Mouse (Mus musculus) left cerebral cortex, postnatal 25 days (tissue): ENCODE data around the gene Sf3b4. TPM values are rescaled to one million over a fixed set of nuclear protein-coding genes. Genes with fewer than 3 reads are reported as not detected.

Experiments used
- DNase-seq, 2 experiments: peaks; one replicate each; pipeline ENCODE4 v3.0.0; 2022; ENCODE audit warnings: low spot score in 2 of 2, mixed read lengths in 1 of 2
- intact Hi-C: fragments of 180-260 bp; cut with DNase I; formaldehyde crosslinking; loops from one replicate; pipeline ENCODE4 v1.15.1; 2025
- total RNA-seq, 2 experiments: library from RNA; stranded (reverse); gene quantifications; 2 replicates each; pipeline ENCODE4 v1.2.3; 2021

Sf3b4 gene
- 10 to 100 TPM; 39.6 to 43.4 TPM for total RNA-seq

DNA sequence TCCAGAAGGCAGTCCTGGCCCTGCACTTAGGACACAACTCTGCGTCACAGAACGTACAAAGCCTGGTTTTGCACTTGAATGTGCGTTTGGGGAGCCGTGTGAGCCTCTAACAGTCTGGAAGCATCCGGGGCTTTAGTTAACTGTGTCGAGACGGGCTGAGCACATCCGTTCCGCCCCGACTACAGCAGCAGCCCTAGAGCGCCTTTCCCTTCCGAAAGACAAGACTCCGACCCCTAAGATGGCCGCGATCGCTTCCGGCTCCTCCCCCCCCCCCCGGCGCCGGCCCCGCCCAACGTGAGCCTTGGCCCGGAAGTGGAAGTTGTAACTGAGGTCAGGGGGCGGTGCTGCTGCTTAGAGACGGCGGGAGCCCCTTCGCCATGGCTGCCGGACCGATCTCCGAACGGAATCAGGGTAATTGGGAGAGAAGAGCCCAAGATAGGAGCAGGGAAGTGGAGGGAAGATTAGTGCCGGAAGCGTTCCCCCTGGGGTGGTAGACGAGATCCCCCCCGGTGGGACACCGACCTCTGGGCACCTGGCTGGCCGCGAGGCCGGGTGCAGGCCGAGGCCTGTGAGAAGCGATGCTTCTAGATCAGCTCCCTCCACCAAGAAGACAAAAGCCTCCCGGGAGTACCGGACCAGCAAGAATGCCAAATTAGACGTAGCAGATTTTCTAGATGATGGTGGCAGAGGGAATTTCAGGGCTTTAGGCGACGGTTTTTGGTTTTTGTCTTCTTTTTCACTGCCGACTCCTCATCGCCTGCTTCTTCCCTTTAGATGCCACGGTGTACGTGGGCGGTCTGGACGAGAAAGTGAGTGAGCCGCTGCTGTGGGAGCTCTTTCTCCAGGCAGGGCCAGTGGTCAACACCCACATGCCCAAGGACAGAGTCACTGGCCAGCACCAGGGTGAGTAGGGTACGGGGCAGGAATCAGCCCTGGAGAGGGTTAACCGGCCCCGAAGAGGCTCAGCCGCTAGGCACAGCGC lies at the start of gene Sf3b4:
TSS of gene Sf3b4 (plus strand) at position 136 of the 982 bp plus-strand sequence.
- peak; percentile 87 to 91 for DNase-seq

DNA sequence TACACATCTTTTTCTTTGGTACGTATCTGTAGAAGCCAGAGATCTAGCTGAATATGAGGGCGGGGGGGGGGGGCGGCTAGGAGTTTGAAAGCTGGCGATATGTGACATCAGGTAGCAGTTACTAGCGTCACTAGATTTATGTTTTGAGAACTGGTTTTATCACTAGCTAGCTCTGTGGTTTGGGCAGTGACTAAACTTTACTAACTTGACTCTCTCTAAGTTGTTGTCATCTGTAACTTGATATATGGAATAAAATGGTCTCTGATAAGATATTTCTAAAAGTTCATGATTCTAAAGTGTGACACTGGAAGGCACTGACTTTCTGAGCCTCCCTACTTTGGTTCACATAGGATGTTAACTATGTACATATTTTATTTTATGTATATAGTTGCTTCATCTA lies 47.9 kb upstream of the Sf3b4 start:
- intact Hi-C loops = no loop called here
- DNase-seq = no peak

More for the DNA sequence above, at the start of gene Sf3b4:
- intact Hi-C loops = loop anchor here (2.0 kb wide), 1 partner anchor 68 kb away; the partner anchor contains the start of gene Otud7b

DNA sequence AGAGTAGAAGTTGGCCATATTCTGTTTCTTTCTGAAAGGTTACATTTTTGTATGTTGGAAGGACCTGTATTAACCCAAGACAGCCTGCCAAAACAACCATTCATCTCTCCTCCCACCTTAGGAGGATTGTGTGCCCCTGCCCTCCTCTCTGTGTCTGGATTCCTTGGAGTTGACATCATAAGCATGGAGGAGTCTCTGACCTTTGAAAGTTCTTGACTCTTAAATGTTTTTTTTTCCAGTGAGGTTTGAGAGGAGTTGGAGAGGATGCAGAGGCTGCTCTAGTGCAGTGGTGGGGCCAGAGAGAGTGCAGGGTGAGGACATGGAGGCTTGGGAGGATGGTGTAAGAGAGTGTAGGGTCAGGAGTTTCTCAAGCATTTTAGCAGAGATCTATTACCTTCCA lies 44.0 kb upstream of the Sf3b4 start:
- intact Hi-C loops = no loop called here
- no peak for DNase-seq

DNA sequence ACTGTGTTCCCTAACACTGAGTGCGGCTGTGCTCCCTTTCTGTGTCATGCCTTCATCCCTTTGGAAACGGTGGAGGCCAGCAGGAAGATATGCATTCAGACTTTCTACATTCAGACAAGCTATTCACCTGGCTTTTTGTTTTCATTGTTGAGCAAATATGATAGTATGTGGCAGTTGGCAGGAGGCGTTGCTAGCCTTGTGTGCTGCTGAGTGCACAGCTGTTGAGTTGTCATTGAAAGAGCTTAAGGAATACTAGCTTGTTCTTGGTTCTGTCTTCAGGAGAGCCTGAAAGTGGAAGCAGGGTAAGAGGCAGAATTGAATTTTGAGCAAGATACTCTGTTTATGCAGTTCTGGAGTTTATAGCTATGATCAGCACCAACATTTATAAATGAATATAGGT lies 39.7 kb upstream of the Sf3b4 start:
- intact Hi-C loops = no loop called here
- DNase-seq = no peak

DNA sequence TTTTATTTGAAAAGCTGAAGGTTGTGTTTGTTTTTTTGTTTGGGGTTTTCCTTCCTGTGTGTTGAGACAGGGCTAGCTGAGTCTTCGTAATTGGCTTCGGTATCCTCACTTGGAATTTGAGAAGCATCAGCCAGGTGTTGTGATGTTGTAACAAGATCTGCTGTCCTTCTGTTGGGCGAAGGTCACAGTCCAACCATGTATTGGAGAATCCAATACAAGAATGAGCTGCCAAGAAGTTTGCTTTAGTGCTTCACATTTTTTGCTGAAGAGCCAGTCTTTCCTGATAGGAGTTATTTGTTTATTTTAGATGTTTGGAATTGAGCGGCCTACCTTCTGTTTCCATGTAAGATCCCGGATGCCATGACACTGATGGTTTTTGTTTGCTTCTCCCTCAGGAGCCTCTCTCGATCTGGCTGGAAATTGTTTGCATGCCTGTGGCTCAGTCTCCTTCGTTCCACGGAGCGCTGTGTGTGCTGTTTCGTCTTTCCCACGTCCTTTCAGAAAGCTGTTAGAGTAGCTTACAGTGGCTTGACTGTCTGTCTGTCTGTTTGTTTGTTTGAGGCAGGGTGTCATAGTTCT lies 38.7 kb upstream of the Sf3b4 start:
- intact Hi-C loops = no loop called here
- no peak for DNase-seq

DNA sequence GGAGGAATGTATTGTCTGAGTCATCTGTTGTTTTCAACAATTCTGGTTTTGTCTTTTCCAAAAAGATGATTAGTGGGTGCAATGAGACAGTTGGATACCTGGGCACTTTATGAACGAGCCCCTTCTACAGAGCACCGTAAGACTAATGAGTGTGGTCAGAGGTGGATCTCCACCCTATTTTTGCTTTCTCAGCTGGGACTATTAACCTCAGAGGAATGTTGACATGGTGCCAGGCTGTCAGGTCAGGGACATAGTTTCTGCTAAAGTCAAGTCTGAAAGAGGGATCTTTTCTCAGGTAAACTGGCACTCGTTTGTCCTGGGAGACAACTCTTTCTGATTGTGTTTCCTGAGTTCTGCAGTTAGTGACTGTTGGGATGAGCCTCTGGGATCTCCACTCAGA lies 37.1 kb upstream of the Sf3b4 start:
- intact Hi-C loops = no loop called here

DNA sequence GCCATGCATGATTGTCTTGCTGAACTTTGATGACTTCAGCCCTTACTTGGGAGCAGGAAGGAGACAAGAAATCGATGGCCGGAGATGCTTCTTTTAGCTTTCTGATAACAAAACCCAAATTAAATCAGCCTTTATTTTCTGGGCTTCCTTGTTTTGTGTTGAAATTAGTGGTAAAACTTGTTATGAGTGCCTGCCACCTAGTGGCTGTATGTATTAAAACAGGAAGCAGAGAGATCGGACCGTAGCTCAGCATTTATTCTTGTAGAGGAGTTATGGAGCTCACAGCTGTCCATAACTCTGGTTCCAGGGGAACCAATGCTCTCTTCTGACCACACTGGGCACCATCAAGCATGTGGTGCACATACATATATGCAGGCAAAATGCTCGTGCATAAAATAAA lies 24.2 kb upstream of the Sf3b4 start:
- intact Hi-C loops = loop anchor here (5.0 kb wide), 3 partner anchors 41 to 181 kb away; no protein-coding TSS in a partner anchor
- peak; percentile 75 to 81 for DNase-seq

More for the DNA sequence above, 37.1 kb upstream of the Sf3b4 start:
- DNase-seq = no peak

DNA sequence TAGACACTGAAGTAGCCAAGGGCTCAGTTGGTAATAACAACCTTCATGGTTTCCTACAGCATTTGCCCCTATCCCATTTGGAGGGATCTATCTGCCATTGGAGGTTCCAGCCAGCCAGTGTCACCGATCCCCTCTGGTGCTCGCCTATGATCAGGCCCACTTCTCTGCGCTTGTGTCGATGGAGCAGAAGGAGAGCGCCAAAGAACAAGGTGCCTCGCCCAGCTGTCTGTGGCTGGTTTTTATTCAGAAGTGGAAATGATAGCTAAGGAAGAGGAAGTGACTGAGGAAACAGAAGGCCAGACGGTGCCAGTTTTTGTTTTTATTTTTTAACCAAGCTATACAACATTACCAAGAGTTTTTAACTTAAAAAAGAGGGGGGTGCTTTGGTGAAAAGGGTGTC lies 20.3 kb upstream of the Sf3b4 start:
- DNase-seq = no peak
- intact Hi-C loops = no loop called here

DNA sequence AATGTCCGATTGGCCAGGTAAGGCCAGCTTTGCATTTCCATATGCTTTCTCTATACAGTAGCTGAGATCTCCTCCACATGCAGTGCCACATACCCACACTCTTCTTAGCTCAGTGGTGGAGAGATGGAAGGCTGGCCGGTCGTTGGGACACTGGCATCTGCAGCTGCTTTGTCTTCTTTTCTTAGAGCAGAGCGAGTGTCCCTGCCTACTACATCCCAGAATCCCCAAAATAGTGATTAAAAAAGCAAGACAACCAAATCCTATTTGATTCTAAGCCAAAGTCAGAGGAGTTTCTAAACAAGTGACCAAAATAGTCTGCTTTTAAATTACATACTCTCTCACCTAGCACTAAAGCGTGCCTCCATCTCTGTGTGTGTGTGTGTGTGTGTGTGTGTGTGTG lies 19.5 kb upstream of the Sf3b4 start:
- peak in 1 of 2 experiments; percentile 79 for DNase-seq
- intact Hi-C loops = no loop called here

DNA sequence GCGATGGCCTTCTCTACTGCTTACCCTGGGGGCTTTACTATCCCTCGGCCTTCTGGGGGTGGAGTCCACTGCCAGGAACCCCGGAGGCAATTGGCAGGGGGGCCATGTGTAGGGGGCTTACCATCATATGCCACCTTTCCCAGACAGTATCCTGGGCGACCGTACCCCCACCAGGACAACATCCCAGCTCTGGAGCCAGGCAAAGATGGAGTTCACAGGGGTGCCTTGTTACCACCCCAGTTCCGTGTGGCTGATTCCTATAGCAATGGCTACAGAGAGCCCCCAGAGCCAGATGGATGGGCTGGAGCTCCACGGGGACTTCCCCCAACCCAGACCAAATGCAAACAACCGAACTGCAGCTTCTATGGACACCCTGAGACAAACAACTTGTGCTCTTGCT lies 16.6 kb upstream of the Sf3b4 start:
- intact Hi-C loops = no loop called here
- DNase-seq = no peak

DNA sequence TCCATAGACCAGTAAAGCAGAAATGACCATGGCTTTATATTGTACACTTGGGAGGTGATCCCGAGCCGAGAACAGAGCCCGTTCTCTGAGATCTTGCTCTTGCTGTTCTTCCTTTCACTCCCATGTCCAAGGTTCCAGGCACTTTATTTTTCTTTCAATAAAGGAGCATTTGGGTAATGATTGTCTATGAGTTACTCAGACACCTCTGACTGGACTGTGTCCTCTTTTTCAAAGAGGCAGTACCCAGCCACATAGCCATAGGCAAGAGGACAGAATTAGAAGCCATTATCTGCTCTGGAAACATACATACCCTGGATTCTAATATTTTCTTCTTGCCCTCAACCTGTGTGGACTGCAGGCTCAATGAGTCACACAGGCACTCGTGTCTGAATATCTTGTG lies 12.3 kb upstream of the Sf3b4 start:
- no peak for DNase-seq
- intact Hi-C loops = no loop called here

DNA sequence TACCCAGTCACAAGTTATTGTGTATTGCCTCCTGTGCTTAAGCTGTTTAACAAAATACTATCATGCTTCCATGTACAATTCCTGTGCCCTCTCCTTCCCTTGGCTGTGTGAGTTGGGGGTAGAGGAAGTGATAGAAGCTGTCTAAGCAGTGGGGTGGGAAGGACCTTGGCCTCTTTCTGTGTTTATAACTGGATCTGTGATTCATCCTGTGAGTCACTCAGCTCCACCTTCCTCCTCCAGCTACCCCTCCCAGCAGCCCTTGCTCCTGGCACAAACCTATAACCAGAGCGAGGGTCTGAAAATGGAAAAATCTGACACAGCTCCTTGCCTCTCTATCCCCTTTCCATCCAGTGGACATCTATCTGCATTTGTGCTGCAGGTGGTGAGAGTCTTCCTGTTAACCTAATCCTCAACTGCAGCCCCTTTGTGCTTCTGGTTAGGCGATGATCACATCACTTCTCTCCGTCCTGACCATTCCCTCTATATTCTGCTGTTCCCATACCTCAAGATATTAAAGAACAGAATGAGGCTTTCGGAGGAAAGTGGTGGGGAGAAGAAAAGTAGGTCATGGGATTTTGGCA lies 11.8 kb upstream of the Sf3b4 start:
- intact Hi-C loops = no loop called here
- peak; percentile 51 to 89 for DNase-seq

DNA sequence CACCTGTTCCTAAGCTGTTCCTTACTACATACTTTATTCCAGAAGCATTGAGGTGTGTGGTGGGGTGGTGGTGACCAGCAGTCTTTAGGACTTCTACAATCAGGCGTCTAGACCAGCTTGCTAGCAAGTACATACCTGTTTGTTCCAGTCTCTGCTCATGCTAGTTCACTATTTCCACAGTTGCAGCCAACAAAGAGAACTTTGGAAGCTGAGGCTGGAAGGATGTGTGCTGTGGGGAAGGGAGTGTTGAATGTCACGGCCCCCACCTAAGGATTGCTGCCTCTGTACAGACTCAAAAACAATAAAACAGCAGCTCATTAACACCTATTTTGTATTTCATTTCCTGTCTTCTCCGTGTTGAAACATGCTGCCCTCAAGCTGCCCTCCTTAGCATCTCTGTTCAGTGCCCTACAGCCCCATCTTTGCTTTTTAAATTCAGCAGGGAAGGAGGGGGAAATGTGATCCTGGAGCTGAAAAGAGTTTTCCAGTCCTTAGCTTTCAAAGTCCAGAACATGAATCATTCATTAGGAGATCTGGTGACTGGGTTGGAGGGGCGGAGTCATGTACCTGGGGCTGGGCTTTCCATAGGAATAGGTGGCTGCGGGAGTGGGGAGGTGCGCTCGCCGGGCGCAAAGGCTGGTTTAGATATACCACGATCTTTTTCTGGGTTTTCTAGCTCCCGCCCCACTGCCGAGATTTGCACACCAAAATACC lies 11.2 kb upstream of the Sf3b4 start:
- peak in 1 of 2 experiments; percentile 89 for DNase-seq
- intact Hi-C loops = no loop called here

DNA sequence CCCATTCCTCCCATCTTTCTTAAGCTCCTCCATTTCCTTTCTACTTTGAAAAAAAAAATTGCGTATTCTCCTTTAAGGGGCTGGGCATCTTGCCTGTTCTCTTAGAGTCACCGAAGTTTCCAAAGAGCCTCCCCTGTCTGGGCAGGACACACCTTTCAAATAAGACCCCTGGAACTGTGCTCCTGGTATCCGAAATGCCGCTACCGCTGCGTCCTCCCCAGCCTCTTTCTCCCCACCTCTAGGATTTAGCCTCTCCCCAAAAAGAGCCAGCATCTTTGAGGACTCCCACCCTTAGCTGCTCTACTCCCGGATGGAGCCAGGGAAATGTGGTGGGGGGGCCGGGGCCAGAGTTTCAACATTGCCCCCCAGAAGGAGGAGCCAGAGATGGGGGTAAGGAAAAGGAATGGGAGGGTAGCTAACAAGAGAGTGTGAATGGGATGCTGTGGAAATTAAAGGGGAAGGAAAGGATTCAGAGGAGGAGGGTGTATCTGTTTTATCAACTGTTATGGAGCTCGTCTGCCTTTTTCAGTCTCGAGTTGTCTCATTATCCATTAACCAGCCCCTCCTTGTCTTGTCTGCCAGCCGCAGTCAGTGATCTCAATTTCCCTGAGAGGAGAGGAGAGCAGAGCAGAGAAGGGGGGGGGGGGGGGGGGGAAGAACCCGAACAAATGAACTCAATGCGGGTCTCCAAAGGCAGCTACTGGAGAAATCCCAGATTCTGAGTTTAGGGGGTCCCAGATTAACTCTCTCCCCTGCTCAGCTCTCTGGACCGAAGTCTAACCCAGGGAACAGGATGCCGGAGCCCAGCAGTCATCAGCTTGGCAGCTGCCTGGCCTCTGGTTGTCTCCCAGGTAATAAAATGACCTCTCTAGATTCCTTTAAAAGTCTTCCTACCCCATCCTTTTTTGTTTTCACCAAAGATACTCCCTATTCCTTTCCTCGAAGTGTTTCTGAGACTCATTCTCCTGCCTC lies 10.0 kb upstream of the Sf3b4 start, which contains the start of gene Mtmr11:
TSS of gene Mtmr11 (plus strand) at position 136 of the 972 bp plus-strand sequence.
- intact Hi-C loops = no loop called here
- peak in 1 of 2 experiments; percentile 51 for DNase-seq

DNA sequence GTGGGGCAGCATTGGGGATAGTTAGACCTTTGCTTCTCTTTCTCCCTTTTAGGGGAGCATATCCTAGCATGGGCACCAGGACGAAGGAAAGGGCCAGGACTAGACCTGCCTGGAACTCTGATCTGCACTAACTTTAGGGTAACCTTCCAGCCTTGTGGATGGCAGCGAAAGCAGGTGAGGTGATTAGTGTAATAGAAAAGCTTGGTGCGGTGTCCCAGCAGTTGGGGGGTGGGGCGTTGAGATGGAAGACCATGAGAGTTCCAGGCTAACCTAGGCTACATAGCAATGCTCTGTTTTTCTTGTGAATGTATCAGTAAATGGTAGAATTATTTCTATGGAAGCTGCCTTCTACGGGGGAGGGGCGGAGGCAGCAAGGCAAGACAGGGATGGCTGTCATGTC lies 9.1 kb upstream of the Sf3b4 start:
- intact Hi-C loops = no loop called here
- DNase-seq = no peak

DNA sequence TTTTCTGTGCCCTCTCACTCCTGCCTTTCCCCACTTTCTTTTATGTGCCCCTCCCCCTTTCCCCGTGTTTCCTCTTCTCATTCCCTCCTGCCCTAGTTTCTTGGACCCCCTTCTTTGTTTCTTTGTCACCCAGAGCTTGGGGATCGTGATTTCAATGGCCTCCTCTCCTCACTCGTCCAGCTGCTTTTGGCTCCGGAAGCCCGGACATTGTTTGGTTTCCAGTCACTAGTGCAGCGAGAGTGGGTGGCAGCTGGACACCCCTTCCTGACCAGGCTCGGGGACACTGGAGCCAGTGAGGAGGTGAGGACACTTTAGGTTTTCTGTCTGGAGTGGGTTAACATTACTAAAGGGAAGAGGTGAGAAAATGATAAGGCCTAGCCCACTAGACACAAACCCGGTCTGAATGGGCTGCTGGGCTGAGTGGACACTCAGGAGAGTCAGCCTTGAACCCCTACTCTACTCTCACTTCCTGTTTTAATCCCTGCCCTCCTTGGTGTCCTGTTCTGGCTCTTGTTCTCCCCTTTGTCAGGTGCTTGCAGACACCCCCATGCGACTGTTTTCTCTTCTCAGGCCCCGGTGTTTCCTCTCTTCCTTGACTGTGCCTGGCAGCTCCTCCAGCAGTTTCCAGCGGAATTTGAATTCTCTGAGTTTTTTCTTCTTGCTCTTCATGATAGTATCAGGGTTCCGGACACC lies 3.5 kb upstream of the Sf3b4 start:
- intact Hi-C loops = no loop called here
- no peak for DNase-seq

DNA sequence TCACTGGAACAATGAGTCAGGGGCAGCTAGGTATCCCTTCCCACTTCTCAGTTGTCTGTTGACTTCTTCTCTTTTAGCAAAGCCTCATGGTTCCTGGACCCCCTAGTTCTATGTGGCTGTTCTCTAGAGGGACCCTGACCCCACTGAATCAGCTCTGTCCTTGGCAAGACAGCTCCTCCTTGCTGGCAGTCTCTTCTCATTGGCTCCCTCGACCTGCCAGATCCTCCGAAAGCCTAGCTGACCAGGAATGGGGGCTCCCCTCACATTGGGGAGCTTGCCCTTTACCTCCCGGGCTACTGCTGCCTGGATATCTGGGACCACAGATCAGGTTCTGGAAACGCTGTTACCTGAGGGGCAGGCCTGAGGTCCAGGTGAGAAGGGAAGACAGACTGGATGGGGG lies 1.9 kb upstream of the Sf3b4 start:
- intact Hi-C loops = no loop called here
- no peak for DNase-seq

DNA sequence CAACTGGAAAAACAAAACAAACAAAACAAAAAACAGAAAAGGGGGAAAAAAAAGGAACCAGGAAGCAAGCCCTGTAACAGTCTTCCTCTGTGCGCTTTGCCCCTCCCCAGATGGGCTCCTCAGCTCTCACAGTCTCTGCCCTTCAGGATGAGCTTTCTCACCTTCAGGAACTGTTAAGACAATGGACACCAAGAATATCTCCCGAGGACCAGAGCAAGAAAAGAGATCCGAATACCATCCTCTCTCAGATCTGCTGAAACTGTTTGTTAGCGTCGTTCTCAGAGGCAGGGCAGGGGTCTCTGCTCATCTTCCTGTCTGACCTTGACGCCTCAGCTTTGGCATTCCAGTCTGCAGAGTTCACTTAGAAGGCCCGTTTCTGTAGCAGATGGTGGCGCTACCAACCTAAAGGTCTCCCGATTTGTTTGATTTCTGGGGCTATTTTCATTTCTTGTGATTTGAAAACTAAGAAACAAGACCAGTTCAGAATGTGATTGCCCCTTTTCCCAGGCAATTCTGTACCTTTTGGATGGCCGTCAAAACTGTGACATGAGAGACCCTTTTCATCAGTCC lies 1.1 kb upstream of the Sf3b4 start:
- no peak for DNase-seq
- intact Hi-C loops = no loop called here
